11 mouse cellular contexts compared by ENCODE assay signal in genomic region chr4:66170787-66171186, GRCm38 (mm10).
"Had no signal": no experiment of that assay in that cellular context is flagged by ENCODE, and none has a peak within 500 bp of the region (broad histone marks: within the 10 kb centered on the region; RNA-seq: fewer than 3 reads in every experiment).

No protein-coding gene starts in this region.

- H3K9ac ChIP-seq: liver, embryonic 14.5 days; liver, postnatal 0 days; lung, embryonic 15.5 days had no signal

- H3K4me2 ChIP-seq: lung, embryonic 15.5 days; midbrain, embryonic 11.5 days had no signal

- H3K4me3 ChIP-seq: lung, embryonic 15.5 days had no signal

- H3K27me3 ChIP-seq: lung, embryonic 15.5 days had no signal

- DNase-seq: kidney, adult 2 months; kidney, postnatal 36 days; liver, postnatal 0 days; midbrain, embryonic 14.5 days; thymus, adult 18-20 months; thymus, postnatal 36 days had no signal

- H3K36me3 ChIP-seq: lung, embryonic 15.5 days had no signal

- H3K9me3 ChIP-seq: lung, embryonic 15.5 days had no signal

- ATAC-seq: liver, postnatal 0 days had no signal

- H3K27ac ChIP-seq: kidney, postnatal 0 days; liver, embryonic 14.5 days; lung, embryonic 15.5 days; macrophage had no signal
